Mouse (Mus musculus): ENCODE measurements around the gene Nectin4.

DNA sequence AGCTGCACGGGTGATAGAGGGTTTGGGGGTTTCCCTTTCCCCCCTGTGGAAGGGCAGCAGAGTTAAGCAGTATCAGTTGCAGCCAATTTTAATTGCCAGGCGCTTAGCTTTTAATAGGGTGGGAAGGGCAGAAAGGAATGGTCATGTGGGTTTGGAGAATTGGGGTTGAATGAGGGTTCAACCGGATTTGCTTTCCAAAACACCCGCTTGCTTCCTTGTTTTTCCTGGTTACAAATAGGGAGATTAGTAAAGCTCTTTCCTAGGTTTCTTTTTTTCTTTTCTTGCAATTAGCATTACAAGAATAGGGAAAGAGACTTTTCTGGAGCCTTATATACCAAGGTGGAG lies 39.7 kb upstream of the Nectin4 start:
- no peak for TF ChIP-seq CTCF (IDR thresholded peaks at IDR 0.05; ENCODE audit: extremely low read depth, insufficient read depth, low read length)
- TF ChIP-seq POLR2A (IDR thresholded peaks at IDR 0.05; ENCODE audit: extremely low read depth, insufficient read depth, low read length) = no peak
